Mouse (Mus musculus) lung, embryonic 14.5 days (tissue): Measurements from ENCODE around the gene Apbb2. TPM values are rescaled to one million over a fixed set of nuclear protein-coding genes. Genes with fewer than 3 reads are reported as not detected.

Experiments used
- ATAC-seq: fragments of 200-750 bp; cut with Nextera tagmentation; 2 replicates; pipeline ENCODE4 v1.8.0; 2017; ENCODE audit warnings: mild to moderate bottlenecking, moderate TSS enrichment, moderate library complexity; ENCODE audit not compliant: insufficient read depth
- DNase-seq: peaks from one replicate; pipeline ENCODE4 v3.0.0-alpha.2; 2015
- H3K27ac ChIP-seq: fragments of 300-500 bp; sonication (generic); 2 replicates; pipeline ENCODE4 v1.5.1; 2014; ENCODE audit warnings: low read depth, mild to moderate bottlenecking, moderate library complexity
- H3K27me3 ChIP-seq: fragments of 300-500 bp; sonication (generic); 2 replicates; pipeline ENCODE4 v1.6.1; 2014; ENCODE audit warnings: low read length, control low read depth; ENCODE audit not compliant: insufficient read depth
- H3K36me3 ChIP-seq: fragments of 300-500 bp; sonication (generic); 2 replicates; pipeline ENCODE4 v1.6.1; 2014; ENCODE audit warnings: control low read depth; ENCODE audit not compliant: insufficient read depth
- H3K4me1 ChIP-seq: fragments of 300-500 bp; sonication (generic); 2 replicates; pipeline ENCODE4 v1.6.1; 2014; ENCODE audit warnings: antibody characterized with exemption, control low read depth; ENCODE audit not compliant: insufficient read depth
- H3K4me2 ChIP-seq: fragments of 300-500 bp; sonication (generic); 2 replicates; pipeline ENCODE4 v1.6.1; 2014; ENCODE audit warnings: mild to moderate bottlenecking
- H3K4me3 ChIP-seq: fragments of 300-500 bp; sonication (generic); 2 replicates; pipeline ENCODE4 v1.5.1; 2014; ENCODE audit warnings: low read depth, low read length
- H3K9ac ChIP-seq: fragments of 300-500 bp; sonication (generic); 2 replicates; pipeline ENCODE4 v1.6.1; 2014
- H3K9me3 ChIP-seq: fragments of 300-500 bp; sonication (generic); 2 replicates; pipeline ENCODE4 v1.6.1; 2016; ENCODE audit warnings: low read depth, low read length, control low read depth
- CTCF ChIP-seq: IDR thresholded peaks from 2 replicates; pipeline ENCODE4 v1.5.1; 2016; ENCODE audit warnings: antibody characterized with exemption, low read depth
- WGBS: fragments of 180-500 bp; shearing (Covaris S2); extraction: QIAGEN DNeasy Blood & Tissue Kit; methylation state at CpG from one replicate; pipeline ENCODE4 v1.1.7; 2014; 5-methylcytosine and 5-hydroxymethylcytosine counted together
- polyA plus RNA-seq: library from polyadenylated mRNA; unstranded; fragments of >200 nt; fragmentation: Nextera tagmentation; extraction: Ambion mirVana; gene quantifications from 2 replicates; pipeline ENCODE4 v1.2.1, GENCODE M21; 2014

Gene Apbb2
- polyA plus RNA-seq, 1 experiment from 2014 or later = 54.6 TPM

GRCm38 (mm10) chr5:66390567-66390966 is 228.0 kb downstream of the Apbb2 start:
- Histone ChIP-seq H3K27ac (no peak overlapping the region), H3K4me1 (no peaks in the 10 kb centered on the region), H3K4me2 (no peak overlapping the region), H3K4me3 (no peak overlapping the region), H3K27me3 (no peaks in the 10 kb centered on the region), H3K9ac (no peak overlapping the region), H3K9me3 (no peaks in the 10 kb centered on the region), H3K36me3 (0 out of 2 replicates have a peak, but pooled peaks cover 6% of the 10 kb centered on the region)
- ATAC-seq (no peak), DNase-seq (no peak)
- TF ChIP-seq CTCF = 0 out of 2 replicates have a peak, but pooled peaks have one; percentile 24
- WGBS = 91% methylated on average over 6 of the region's 6 CpGs

- no peaks in the 10 kb centered on the region for H3K4me1 ChIP-seq
- ATAC-seq (no peak), DNase-seq (peak; percentile 79)
- WGBS = 65% methylated on average over 8 of the region's 8 CpGs
- H3K4me2 ChIP-seq = no peak overlapping the region
- H3K9me3 ChIP-seq = no peaks in the 10 kb centered on the region
- no peaks in the 10 kb centered on the region for H3K27me3 ChIP-seq
- H3K36me3 ChIP-seq = 0 out of 2 replicates have a peak, but pooled peaks cover 6% of the 10 kb centered on the region
- peak; percentile 66 for TF ChIP-seq CTCF
- H3K9ac ChIP-seq = no peak overlapping the region
- H3K4me3 ChIP-seq = no peak overlapping the region
- no peak overlapping the region for H3K27ac ChIP-seq
Observed at GRCm38 (mm10) chr5:66387481-66387880, 231.1 kb downstream of the Apbb2 start.

- WGBS = 51% methylated on average over 3 of the region's 3 CpGs
- DNase-seq (peak; percentile 74), ATAC-seq (no peak)
- peak; percentile 88 for TF ChIP-seq CTCF
- Histone ChIP-seq H3K4me3 (no peak overlapping the region), H3K27me3 (no peaks in the 10 kb centered on the region), H3K4me1 (no peaks in the 10 kb centered on the region), H3K27ac (no peak overlapping the region), H3K36me3 (0 out of 2 replicates have a peak, but pooled peaks cover 6% of the 10 kb centered on the region), H3K9me3 (no peaks in the 10 kb centered on the region), H3K9ac (no peak overlapping the region), H3K4me2 (no peak overlapping the region)
Observed at GRCm38 (mm10) chr5:66385636-66386035, 232.9 kb downstream of the Apbb2 start.

- DNase-seq (no peak), ATAC-seq (no peak)
- 0 out of 2 replicates have a peak, but pooled peaks cover 2% of the 10 kb centered on the region for H3K36me3 ChIP-seq
- H3K4me3 ChIP-seq = no peak overlapping the region
- no peak overlapping the region for H3K9ac ChIP-seq
- no peak for TF ChIP-seq CTCF
- H3K4me2 ChIP-seq = no peak overlapping the region
- no peak overlapping the region for H3K27ac ChIP-seq
- H3K4me1 ChIP-seq = no peaks in the 10 kb centered on the region
- no peaks in the 10 kb centered on the region for H3K27me3 ChIP-seq
- H3K9me3 ChIP-seq = no peaks in the 10 kb centered on the region
- 82% methylated on average over 6 of the region's 6 CpGs for WGBS
Observed at GRCm38 (mm10) chr5:66384806-66385446, 233.7 kb downstream of the Apbb2 start.

DNA sequence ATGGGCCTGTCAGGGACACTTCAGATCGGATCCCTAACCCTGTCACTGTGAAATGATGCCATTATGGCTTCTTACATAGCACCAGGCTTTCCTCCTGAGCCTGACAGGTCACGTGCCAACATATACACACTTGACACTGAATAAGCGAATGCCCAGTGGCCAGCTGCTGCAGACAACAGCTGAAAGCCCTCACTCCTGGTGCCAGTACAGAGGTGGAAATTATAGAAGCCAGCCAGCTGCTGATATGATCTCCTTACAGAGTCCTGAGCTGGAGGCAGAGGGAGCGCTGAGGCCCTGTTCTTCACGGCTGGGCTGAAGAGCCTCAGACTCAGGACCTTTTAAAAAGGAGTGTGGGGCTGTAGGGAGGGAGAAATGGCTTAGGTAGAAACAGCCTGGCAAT is 234.5 kb downstream of the Apbb2 start:
- Histone ChIP-seq H3K4me1 (no peaks in the 10 kb centered on the region), H3K36me3 (no peaks in the 10 kb centered on the region), H3K9me3 (no peaks in the 10 kb centered on the region), H3K27ac (no peak overlapping the region), H3K4me2 (no peak overlapping the region), H3K9ac (no peak overlapping the region), H3K4me3 (no peak overlapping the region), H3K27me3 (no peaks in the 10 kb centered on the region)
- no peak for DNase-seq
- 65% methylated on average over 5 of the region's 5 CpGs for WGBS
- TF ChIP-seq CTCF = no peak
- ATAC-seq = no peak

DNA sequence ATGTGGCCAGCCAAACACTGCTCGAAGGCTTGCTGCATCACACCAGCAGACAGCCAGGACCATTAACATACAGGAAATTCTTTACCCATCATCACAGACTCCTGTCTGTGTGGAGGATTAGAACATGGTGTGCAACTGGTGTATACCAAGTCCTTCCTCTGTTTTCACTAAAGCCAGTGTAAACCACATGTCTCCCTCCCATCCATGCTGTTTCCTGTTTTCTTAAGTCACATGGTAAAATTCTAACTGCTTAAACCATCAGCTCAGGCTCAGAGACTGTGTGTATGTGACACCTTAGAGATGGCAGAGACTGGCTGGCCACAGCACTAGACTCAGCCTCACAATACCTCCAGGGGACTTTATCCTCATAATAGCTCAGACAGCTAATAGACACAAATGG is 236.5 kb downstream of the Apbb2 start:
- WGBS = 69% methylated on average over 1 of the region's 1 CpGs
- no peak overlapping the region for H3K27ac ChIP-seq
- no peak overlapping the region for H3K4me3 ChIP-seq
- no peak for ATAC-seq
- H3K36me3 ChIP-seq = no peaks in the 10 kb centered on the region
- H3K4me1 ChIP-seq = no peaks in the 10 kb centered on the region
- no peak overlapping the region for H3K9ac ChIP-seq
- DNase-seq = no peak
- no peak overlapping the region for H3K4me2 ChIP-seq
- H3K27me3 ChIP-seq = no peaks in the 10 kb centered on the region
- H3K9me3 ChIP-seq = no peaks in the 10 kb centered on the region
- TF ChIP-seq CTCF = no peak

DNA sequence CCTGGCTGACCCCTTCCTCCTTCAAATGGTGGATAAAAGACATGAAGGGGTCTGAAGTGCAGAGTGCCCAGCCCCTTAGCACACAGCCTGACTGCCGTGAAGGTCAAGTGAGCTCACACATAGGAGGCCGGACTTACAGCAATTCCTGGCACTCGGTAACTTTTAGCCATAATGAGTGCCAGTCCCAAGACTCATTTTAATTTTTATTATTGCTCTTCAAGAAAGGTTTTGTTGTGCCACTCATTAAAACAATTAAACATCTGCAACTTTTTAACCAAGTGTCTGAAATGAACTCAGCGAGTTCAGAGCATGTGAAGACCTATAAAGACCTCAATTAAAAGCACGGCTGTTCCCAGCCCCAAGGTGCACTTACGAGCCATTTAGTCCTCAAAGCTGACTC is 239.6 kb downstream of the Apbb2 start:
- no peaks in the 10 kb centered on the region for H3K4me1 ChIP-seq
- no peak overlapping the region for H3K4me3 ChIP-seq
- no peaks in the 10 kb centered on the region for H3K9me3 ChIP-seq
- ATAC-seq = no peak
- TF ChIP-seq CTCF = no peak
- H3K36me3 ChIP-seq = no peaks in the 10 kb centered on the region
- no peaks in the 10 kb centered on the region for H3K27me3 ChIP-seq
- 79% methylated on average over 6 of the region's 6 CpGs for WGBS
- no peak overlapping the region for H3K4me2 ChIP-seq
- no peak for DNase-seq
- no peak overlapping the region for H3K27ac ChIP-seq
- H3K9ac ChIP-seq = no peak overlapping the region
